Mouse (Mus musculus) spleen, adult 2 months (tissue): ENCODE data around the gene Ryr2. TPM values are rescaled to one million over a fixed set of nuclear protein-coding genes. Genes with fewer than 3 reads are reported as not detected.

Source experiments
- DNase-seq, 2 experiments: peaks; one replicate each; pipeline versions ENCODE4 v3.0.0 to v3.0.0-alpha.2; 2012 to 2021; ENCODE audit warnings: low spot score in 2 of 2, low read depth in 1 of 2
- H3K27ac ChIP-seq: fragments of 200-500 bp; 2 replicates; pipeline ENCODE4 v1.5.1; 2012; ENCODE audit warnings: low read length, inconsistent platforms; ENCODE audit not compliant: insufficient read depth
- H3K27me3 ChIP-seq: fragments of 200-500 bp; 2 replicates; pipeline ENCODE4 v1.6.1; 2012; ENCODE audit warnings: mild to moderate bottlenecking, moderate library complexity, low read length, inconsistent platforms; ENCODE audit not compliant: control insufficient read depth, insufficient read depth
- H3K36me3 ChIP-seq: fragments of 200-500 bp; 2 replicates; pipeline ENCODE4 v1.6.1; 2012; ENCODE audit warnings: mild to moderate bottlenecking, low read length, inconsistent platforms; ENCODE audit not compliant: control insufficient read depth, insufficient read depth
- H3K4me1 ChIP-seq: fragments of 200-500 bp; 2 replicates; pipeline ENCODE4 v1.6.1; 2011; ENCODE audit warnings: inconsistent platforms; ENCODE audit not compliant: control insufficient read depth, insufficient read depth, insufficient read length
- H3K4me3 ChIP-seq: fragments of 200-500 bp; 2 replicates; pipeline ENCODE4 v1.5.1; 2011; ENCODE audit warnings: mild to moderate bottlenecking, inconsistent platforms; ENCODE audit not compliant: insufficient read depth, insufficient read length; ENCODE audit errors: extremely low read depth
- CTCF ChIP-seq: fragments of 200-500 bp; IDR thresholded peaks from 2 replicates; pipeline ENCODE4 v1.5.1; 2011; ENCODE audit warnings: mild to moderate bottlenecking, inconsistent platforms; ENCODE audit not compliant: insufficient read depth, insufficient read length, insufficient replicate concordance; ENCODE audit errors: extremely low read depth
- POLR2A ChIP-seq: fragments of 200-500 bp; IDR thresholded peaks from 2 replicates; pipeline ENCODE4 v1.6.1; 2011; ENCODE audit warnings: low read depth, low read length, inconsistent platforms
- WGBS: fragments of 180-500 bp; shearing (Covaris S2); methylation state at CpG from one replicate; pipeline ENCODE4 v1.1.7; 2018; 5-methylcytosine and 5-hydroxymethylcytosine counted together
- polyA plus RNA-seq: library from polyadenylated mRNA; depleted of rRNA; stranded (reverse); fragments of >200 nt; gene quantifications from 2 replicates; pipeline ENCODE4 v1.2.3, GENCODE M21; 2012; rRNA removed

Gene Ryr2
- polyA plus RNA-seq, 1 experiment = 0.27 TPM

GRCm38 (mm10) chr13:11511540-11512177 lies 595.1 kb downstream of the Ryr2 start:
- DNase-seq = no peak
- Histone ChIP-seq H3K27ac (no peak overlapping the region), H3K36me3 (no peaks in the 10 kb centered on the region), H3K27me3 (no peaks in the 10 kb centered on the region), H3K4me3 (no peak overlapping the region), H3K4me1 (no peaks in the 10 kb centered on the region)
- TF ChIP-seq CTCF (no peak), POLR2A (no peak)
- 58% methylated on average over 2 of the region's 2 CpGs for WGBS

Other genes with a start within 250 kb of the Ryr2 start
- gene Mtr, start 151.2 kb upstream of the Ryr2 start, polyA plus RNA-seq = 7.5 and 7.9 TPM in 2 replicates
- gene Actn2, start 233.8 kb upstream of the Ryr2 start, polyA plus RNA-seq = 4.1 and 6.2 TPM in 2 replicates